Mouse (Mus musculus) spleen, postnatal 4 days (tissue): ENCODE measurements around the gene Morn1.

Source experiments
- DNase-seq, 2 experiments: peaks; one replicate each; pipeline ENCODE4 v3.0.0; 2022; ENCODE audit warnings: low spot score in 2 of 2

The Morn1 gene

DNA sequence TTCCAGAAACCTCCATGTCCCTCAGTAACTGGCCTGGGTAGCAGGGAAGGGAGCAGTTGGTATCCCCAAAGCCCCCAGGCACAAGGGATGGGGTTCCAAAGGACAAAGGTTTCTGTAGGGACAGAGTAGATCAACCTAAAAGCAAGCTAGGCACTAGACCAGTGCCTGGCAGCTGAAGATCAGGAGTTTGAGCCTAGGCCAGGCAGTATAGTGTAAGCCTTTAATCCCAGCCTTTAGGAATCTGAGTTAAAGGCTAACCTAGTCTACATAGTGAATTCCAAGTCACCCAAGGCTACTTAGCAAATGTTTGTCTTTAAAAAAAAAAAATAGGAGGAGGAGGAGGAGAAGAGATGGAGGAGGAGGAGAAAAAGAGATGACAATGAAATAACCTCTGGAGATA is 102.4 kb downstream of the Morn1 start:
- no peak for DNase-seq

- no peak for DNase-seq
Observed at GRCm38 (mm10) chr4:155189711-155190139, 103.3 kb downstream of the Morn1 start.

GRCm38 (mm10) chr4:155190275-155190674 is 103.9 kb downstream of the Morn1 start:
- DNase-seq: no peak
